Mouse (Mus musculus) c-Kit-positive CD71-positive TER-119-positive erythroid progenitor cells, embryonic 14.5 days (primary cell): ENCODE measurements around the gene Acap2.

ENCODE experiments used
- DNase-seq: peaks from one replicate; pipeline ENCODE4 v3.0.0-alpha.2; 2013; ENCODE audit warnings: low spot score

The Acap2 gene

GRCm38 (mm10) chr16:31046217-31046659, 154.8 kb downstream of the Acap2 start:
- no peak for DNase-seq

- no peak for DNase-seq
These were observed 155.8 kb downstream of the Acap2 start for GRCm38 (mm10) chr16:31045211-31045610.

GRCm38 (mm10) chr16:31043136-31043535, 157.9 kb downstream of the Acap2 start:
- DNase-seq = no peak
